Mouse (Mus musculus): ENCODE data around the gene Ftsj1. TPM values are rescaled to one million over a fixed set of nuclear protein-coding genes. Genes with fewer than 3 reads are reported as not detected.

Ftsj1 gene
- total and polyA plus RNA-seq, 2 experiments from 2014 or later: 35.4 to 39.6 TPM

DNA sequence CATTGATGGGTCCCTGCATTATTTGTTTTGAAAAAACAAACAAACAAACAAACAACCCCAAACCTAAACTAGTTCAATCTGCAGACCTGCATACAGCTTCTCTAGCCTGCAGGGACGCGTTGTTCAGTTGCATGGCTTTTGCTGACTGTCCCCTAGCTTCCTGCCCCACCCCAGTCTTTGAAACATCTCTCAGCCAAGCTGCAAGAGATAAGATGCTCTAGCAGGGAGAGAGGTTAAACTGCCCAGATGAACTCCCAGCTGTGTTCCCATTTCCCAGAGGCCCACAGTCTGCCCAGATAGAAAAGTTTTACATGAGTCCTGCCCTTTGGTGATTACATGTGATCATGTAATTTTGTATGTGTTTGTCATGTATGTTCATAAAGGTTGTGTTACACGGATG is 12.0 kb upstream of the Ftsj1 start:
- ATAC-seq (ENCODE audit: low FRiP score): no peak
- Histone ChIP-seq H3K27ac (ENCODE audit: low read depth, low read length) (no peak overlapping the region), H3K36me3 (ENCODE audit: insufficient read depth, low read length) (no peaks in the 10 kb centered on the region), H3K27me3 (ENCODE audit: insufficient read depth, low read length) (no peaks in the 10 kb centered on the region), H3K4me2 (ENCODE audit: low read depth, low read length, poor library complexity, severe bottlenecking) (no peak overlapping the region), H3K4me1 (ENCODE audit: insufficient read depth, low read length) (no peaks in the 10 kb centered on the region), H3K4me3 (ENCODE audit: low read depth, low read length) (no peak overlapping the region), H3K9ac (replicated peaks; ENCODE audit: low read length, poor library complexity, severe bottlenecking) (no peak overlapping the region), H3K9me3 (ENCODE audit: low read length) (no peaks in the 10 kb centered on the region)
- 83% methylated on average over 3 of the region's 3 CpGs for WGBS
- DNase-seq (ENCODE audit: low spot score): no peak
- TF ChIP-seq CTCF (IDR thresholded peaks at IDR 0.05): no peak

DNA sequence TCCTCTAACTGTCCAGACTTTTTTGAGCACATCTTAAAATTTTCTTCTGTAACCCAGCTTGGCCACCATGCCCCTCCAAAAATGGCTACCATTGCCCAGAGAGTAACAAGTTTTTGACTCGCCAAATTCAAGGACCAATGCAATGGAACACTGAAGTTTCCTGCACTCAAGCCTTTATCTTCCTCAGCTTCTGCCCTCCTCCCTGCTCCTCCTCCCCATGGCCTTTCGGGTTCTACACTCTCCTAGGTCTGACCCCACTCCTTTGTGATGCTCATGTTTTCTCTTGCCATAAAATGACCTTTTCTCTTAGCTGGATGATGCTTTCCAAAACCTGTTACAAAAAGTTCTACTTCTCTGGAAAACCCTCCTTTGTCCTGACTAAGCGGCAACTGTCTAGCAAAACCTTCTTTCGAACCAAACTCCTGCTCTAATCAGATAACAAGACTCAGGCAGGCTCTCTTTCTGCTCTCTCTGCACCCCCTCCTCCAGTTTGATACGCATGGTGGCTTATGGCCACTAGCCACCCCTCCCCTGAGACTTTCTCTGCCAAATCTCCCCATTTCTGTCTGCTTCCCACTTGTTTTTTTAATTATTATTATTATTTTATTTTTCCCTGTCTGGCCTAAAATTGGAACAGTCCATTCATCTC is 11.1 kb upstream of the Ftsj1 start:
- Histone ChIP-seq H3K27me3 (ENCODE audit: insufficient read depth, low read length) (no peaks in the 10 kb centered on the region), H3K4me3 (ENCODE audit: low read depth, low read length) (no peak overlapping the region), H3K9ac (replicated peaks; ENCODE audit: low read length, poor library complexity, severe bottlenecking) (no peak overlapping the region), H3K36me3 (ENCODE audit: insufficient read depth, low read length) (no peaks in the 10 kb centered on the region), H3K4me2 (ENCODE audit: low read depth, low read length, poor library complexity, severe bottlenecking) (no peak overlapping the region), H3K4me1 (ENCODE audit: insufficient read depth, low read length) (no peaks in the 10 kb centered on the region), H3K9me3 (ENCODE audit: low read length) (no peaks in the 10 kb centered on the region), H3K27ac (ENCODE audit: low read depth, low read length) (no peak overlapping the region)
- WGBS: 74% methylated on average over 5 of the region's 5 CpGs
- TF ChIP-seq CTCF (IDR thresholded peaks at IDR 0.05): no peak
- ATAC-seq (ENCODE audit: low FRiP score): no peak
- no peak for DNase-seq (ENCODE audit: low spot score)

DNA sequence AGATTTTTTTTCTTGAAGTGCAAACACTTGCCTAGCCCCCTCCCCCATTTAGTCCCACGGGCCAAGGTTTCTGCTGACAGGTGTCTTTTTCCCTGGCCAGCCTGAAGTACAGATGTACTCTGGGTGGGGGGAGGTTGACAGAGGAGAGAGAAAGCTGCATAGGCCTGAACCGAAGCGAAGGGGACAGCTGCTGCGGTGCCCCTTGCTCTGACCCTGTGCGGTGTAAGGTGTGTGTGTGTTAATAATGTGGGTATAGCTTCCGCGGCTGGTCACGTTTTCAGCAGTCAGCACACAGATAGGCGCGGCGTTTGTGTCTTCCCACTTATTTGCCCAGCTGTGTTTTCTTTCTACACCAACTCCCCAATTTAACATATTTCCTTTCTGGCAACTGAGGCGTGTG is 7.3 kb upstream of the Ftsj1 start:
- H3K36me3 ChIP-seq (ENCODE audit: insufficient read depth, low read length): no peaks in the 10 kb centered on the region
- WGBS: 89% methylated on average over 12 of the region's 12 CpGs
- no peak overlapping the region for H3K4me2 ChIP-seq (ENCODE audit: low read depth, low read length, poor library complexity, severe bottlenecking)
- no peak for TF ChIP-seq CTCF (IDR thresholded peaks at IDR 0.05)
- H3K9me3 ChIP-seq (ENCODE audit: low read length): no peaks in the 10 kb centered on the region
- no peaks in the 10 kb centered on the region for H3K4me1 ChIP-seq (ENCODE audit: insufficient read depth, low read length)
- no peaks in the 10 kb centered on the region for H3K27me3 ChIP-seq (ENCODE audit: insufficient read depth, low read length)
- DNase-seq (ENCODE audit: low spot score) (no peak), ATAC-seq (ENCODE audit: low FRiP score) (no peak)
- H3K4me3 ChIP-seq (ENCODE audit: low read depth, low read length): no peak overlapping the region
- H3K27ac ChIP-seq (ENCODE audit: low read depth, low read length): no peak overlapping the region
- H3K9ac ChIP-seq (replicated peaks; ENCODE audit: low read length, poor library complexity, severe bottlenecking): no peak overlapping the region

DNA sequence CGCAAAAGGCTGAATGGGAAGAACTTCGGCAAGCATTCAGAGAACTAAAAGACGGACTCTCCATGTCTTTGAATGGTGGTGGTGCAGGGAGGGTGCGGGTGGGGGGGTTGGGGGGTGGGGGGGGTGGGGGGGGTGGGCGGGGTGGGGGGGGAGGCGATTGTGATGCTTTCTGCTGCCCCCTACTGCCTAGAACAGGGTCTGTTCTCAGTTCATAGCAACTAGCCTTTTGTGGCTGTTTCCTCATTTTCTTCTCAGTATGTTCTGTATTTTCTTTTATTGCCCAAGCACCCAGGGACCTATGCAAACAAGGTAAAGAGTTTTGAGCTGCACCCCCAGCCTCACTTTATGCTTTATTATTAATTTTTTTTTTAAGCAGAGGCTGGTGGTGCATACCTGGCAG is 3.6 kb upstream of the Ftsj1 start:
- Histone ChIP-seq H3K36me3 (ENCODE audit: insufficient read depth, low read length) (no peaks in the 10 kb centered on the region), H3K9me3 (ENCODE audit: low read length) (no peaks in the 10 kb centered on the region), H3K9ac (replicated peaks; ENCODE audit: low read length, poor library complexity, severe bottlenecking) (no peak overlapping the region), H3K27ac (ENCODE audit: low read depth, low read length) (no peak overlapping the region), H3K4me1 (ENCODE audit: insufficient read depth, low read length) (no peaks in the 10 kb centered on the region), H3K4me2 (ENCODE audit: low read depth, low read length, poor library complexity, severe bottlenecking) (no peak overlapping the region), H3K27me3 (ENCODE audit: insufficient read depth, low read length) (no peaks in the 10 kb centered on the region), H3K4me3 (ENCODE audit: low read depth, low read length) (no peak overlapping the region)
- 47% methylated on average over 3 of the region's 6 CpGs for WGBS
- ATAC-seq (ENCODE audit: low FRiP score) (no peak), DNase-seq (ENCODE audit: low spot score) (no peak)
- TF ChIP-seq CTCF (IDR thresholded peaks at IDR 0.05): no peak

DNA sequence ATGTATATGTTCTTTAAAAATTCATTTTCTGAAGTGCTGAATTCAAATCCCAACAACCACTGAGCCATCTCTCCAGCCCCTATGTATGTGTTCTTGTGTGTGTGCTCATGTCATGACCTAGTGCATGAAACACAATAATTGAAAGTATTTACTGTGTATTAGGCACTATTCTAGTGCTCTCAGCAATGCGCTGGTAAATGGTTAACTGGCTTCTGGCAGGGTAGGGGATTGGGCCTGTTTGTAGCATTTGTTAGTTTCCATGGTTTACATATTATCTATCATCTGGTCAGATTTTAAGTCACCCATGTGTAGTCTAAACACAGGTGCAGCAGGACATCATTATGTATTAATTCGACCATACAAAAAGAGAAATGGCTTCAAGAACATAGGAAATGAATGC is 1.5 kb upstream of the Ftsj1 start:
- WGBS: 84% methylated on average over 2 of the region's 2 CpGs

DNA sequence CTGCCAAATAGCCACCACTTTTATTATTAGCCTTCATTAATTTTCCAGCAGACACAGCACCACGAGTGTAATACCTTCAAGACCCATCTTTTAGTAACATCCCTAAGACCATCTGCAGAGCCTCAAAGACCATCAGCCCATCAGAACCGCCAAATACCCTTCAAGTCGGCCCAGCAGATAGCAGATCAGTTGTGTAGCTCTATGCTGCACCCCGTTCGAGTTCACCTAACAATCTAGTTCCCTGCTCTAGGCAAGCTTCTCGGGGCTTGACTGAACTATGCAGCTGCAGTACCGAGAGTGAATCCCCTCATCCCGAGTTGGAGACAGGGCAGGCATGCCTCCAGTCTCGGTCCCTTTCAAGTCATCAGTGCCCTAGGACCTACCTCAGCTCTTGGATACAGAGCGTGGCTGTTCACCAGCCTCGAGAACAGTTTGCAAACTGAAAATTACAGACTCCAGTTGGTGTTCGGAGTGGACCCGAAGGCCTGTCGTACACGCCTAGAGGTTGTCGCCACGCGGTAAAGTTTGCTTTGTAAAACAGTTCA is 345 bp downstream of the Ftsj1 start:
- no peaks in the 10 kb centered on the region for H3K27me3 ChIP-seq (ENCODE audit: insufficient read depth, low read length)
- peak overlapping the region; percentile 52 for H3K4me2 ChIP-seq (ENCODE audit: low read depth, low read length, poor library complexity, severe bottlenecking)
- H3K9ac ChIP-seq (replicated peaks; ENCODE audit: low read length, poor library complexity, severe bottlenecking): peak overlapping the region; percentile 57
- no peaks in the 10 kb centered on the region for H3K4me1 ChIP-seq (ENCODE audit: insufficient read depth, low read length)
- ATAC-seq (ENCODE audit: low FRiP score): 0 out of 2 replicates have a peak, but pooled peaks have one; percentile 18
- TF ChIP-seq CTCF (IDR thresholded peaks at IDR 0.05): no peak
- WGBS: 20% methylated on average over 18 of the region's 18 CpGs
- DNase-seq (ENCODE audit: low spot score): no peak
- no peaks in the 10 kb centered on the region for H3K36me3 ChIP-seq (ENCODE audit: insufficient read depth, low read length)
- H3K9me3 ChIP-seq (ENCODE audit: low read length): no peaks in the 10 kb centered on the region
- peak overlapping the region; percentile 51 for H3K4me3 ChIP-seq (ENCODE audit: low read depth, low read length)
- H3K27ac ChIP-seq (ENCODE audit: low read depth, low read length): no peak overlapping the region

More for the DNA sequence above, 1.5 kb upstream of the Ftsj1 start:
- Histone ChIP-seq H3K4me1 (ENCODE audit: insufficient read depth, low read length) (no peaks in the 10 kb centered on the region), H3K4me3 (ENCODE audit: low read depth, low read length) (no peak overlapping the region), H3K9ac (replicated peaks; ENCODE audit: low read length, poor library complexity, severe bottlenecking) (no peak overlapping the region), H3K27me3 (ENCODE audit: insufficient read depth, low read length) (no peaks in the 10 kb centered on the region), H3K4me2 (ENCODE audit: low read depth, low read length, poor library complexity, severe bottlenecking) (no peak overlapping the region), H3K36me3 (ENCODE audit: insufficient read depth, low read length) (no peaks in the 10 kb centered on the region), H3K27ac (ENCODE audit: low read depth, low read length) (no peak overlapping the region), H3K9me3 (ENCODE audit: low read length) (no peaks in the 10 kb centered on the region)
- DNase-seq (ENCODE audit: low spot score): no peak
- no peak for TF ChIP-seq CTCF (IDR thresholded peaks at IDR 0.05)
- ATAC-seq (ENCODE audit: low FRiP score): no peak
